Mouse (Mus musculus) hindbrain, embryonic 11.5 days (tissue): ENCODE results near the gene Pcsk5. TPM values are rescaled to one million over a fixed set of nuclear protein-coding genes. Genes with fewer than 3 reads are reported as not detected.

Experiments used
- ATAC-seq: fragments of 200-750 bp; cut with Nextera tagmentation; 2 replicates; pipeline ENCODE4 v1.8.0; 2017; ENCODE audit warnings: mild to moderate bottlenecking, moderate TSS enrichment, moderate library complexity; ENCODE audit not compliant: low FRiP score
- DNase-seq: peaks from one replicate; pipeline ENCODE4 v3.0.0-alpha.2; 2015; ENCODE audit warnings: low spot score
- H3K27ac ChIP-seq: fragments of 300-500 bp; sonication (generic); 2 replicates; pipeline ENCODE4 v1.5.1; 2014; ENCODE audit warnings: mild to moderate bottlenecking, low read depth, low read length
- H3K27me3 ChIP-seq: fragments of 300-500 bp; sonication (generic); 2 replicates; pipeline ENCODE4 v1.6.1; 2014; ENCODE audit warnings: mild to moderate bottlenecking, low read length, moderate library complexity, mixed read lengths; ENCODE audit not compliant: control insufficient read depth, insufficient read depth
- H3K36me3 ChIP-seq: fragments of 300-500 bp; sonication (generic); 2 replicates; pipeline ENCODE4 v1.6.1; 2014; ENCODE audit warnings: mild to moderate bottlenecking, low read length, moderate library complexity, mixed read lengths; ENCODE audit not compliant: control insufficient read depth, insufficient read depth
- H3K4me1 ChIP-seq: fragments of 300-500 bp; sonication (generic); replicated peaks from 2 replicates; pipeline ENCODE4 v1.6.1; 2014; ENCODE audit warnings: low read length, mixed read lengths; ENCODE audit not compliant: control insufficient read depth, insufficient read depth
- H3K4me2 ChIP-seq: fragments of 300-500 bp; sonication (generic); replicated peaks from 2 replicates; pipeline ENCODE4 v1.6.1; 2014; ENCODE audit warnings: mild to moderate bottlenecking, low read depth, low read length
- H3K4me3 ChIP-seq: fragments of 300-500 bp; sonication (generic); 2 replicates; pipeline ENCODE4 v1.5.1; 2014; ENCODE audit warnings: low read depth, low read length
- H3K9ac ChIP-seq: fragments of 300-500 bp; sonication (generic); 2 replicates; pipeline ENCODE4 v1.6.1; 2014; ENCODE audit warnings: low read depth, low read length
- H3K9me3 ChIP-seq: fragments of 300-500 bp; sonication (generic); 2 replicates; pipeline ENCODE4 v1.6.1; 2016; ENCODE audit warnings: low read length; ENCODE audit not compliant: control insufficient read depth
- WGBS: fragments of 180-500 bp; shearing (Covaris S2); extraction: QIAGEN DNeasy Blood & Tissue Kit; methylation state at CpG from one replicate; pipeline ENCODE4 v1.1.7; 2014; 5-methylcytosine and 5-hydroxymethylcytosine counted together
- polyA plus RNA-seq: library from polyadenylated mRNA; unstranded; fragments of >200 nt; fragmentation: Nextera tagmentation; extraction: Ambion mirVana; gene quantifications from 2 replicates; pipeline ENCODE4 v1.2.1, GENCODE M21; 2014

Pcsk5 gene
- polyA plus RNA-seq, 1 experiment from 2014 or later, result 5.3 TPM

- DNase-seq (no peak), ATAC-seq (no peak)
- H3K9ac ChIP-seq, result no peak overlapping the region
- no peak overlapping the region for H3K4me3 ChIP-seq
- H3K9me3 ChIP-seq, result no peaks in the 10 kb centered on the region
- no peaks in the 10 kb centered on the region for H3K4me1 ChIP-seq
- H3K27ac ChIP-seq, result no peak overlapping the region
- no peaks in the 10 kb centered on the region for H3K36me3 ChIP-seq
- H3K27me3 ChIP-seq, result no peaks in the 10 kb centered on the region
- 94% methylated on average over 7 of the region's 7 CpGs for WGBS
- no peak overlapping the region for H3K4me2 ChIP-seq
Observed at GRCm38 (mm10) chr19:17555159-17555558, 282.3 kb downstream of the Pcsk5 start.

GRCm38 (mm10) chr19:17554571-17554970 is 282.9 kb downstream of the Pcsk5 start:
- Histone ChIP-seq H3K27ac (no peak overlapping the region), H3K9me3 (no peaks in the 10 kb centered on the region), H3K27me3 (no peaks in the 10 kb centered on the region), H3K4me1 (no peaks in the 10 kb centered on the region), H3K4me2 (no peak overlapping the region), H3K9ac (no peak overlapping the region), H3K4me3 (no peak overlapping the region), H3K36me3 (no peaks in the 10 kb centered on the region)
- 94% methylated on average over 2 of the region's 2 CpGs for WGBS
- DNase-seq (no peak), ATAC-seq (no peak)

- H3K9ac ChIP-seq, result no peak overlapping the region
- no peaks in the 10 kb centered on the region for H3K36me3 ChIP-seq
- H3K4me2 ChIP-seq, result no peak overlapping the region
- H3K9me3 ChIP-seq, result no peaks in the 10 kb centered on the region
- ATAC-seq, result no peak
- no peak overlapping the region for H3K27ac ChIP-seq
- H3K27me3 ChIP-seq, result no peaks in the 10 kb centered on the region
- H3K4me3 ChIP-seq, result no peak overlapping the region
- H3K4me1 ChIP-seq, result no peaks in the 10 kb centered on the region
- DNase-seq, result no peak
Observed at GRCm38 (mm10) chr19:17553396-17554100, 283.9 kb downstream of the Pcsk5 start.

GRCm38 (mm10) chr19:17528746-17529532 is 308.5 kb downstream of the Pcsk5 start:
- Histone ChIP-seq H3K27ac (no peak overlapping the region), H3K9ac (no peak overlapping the region), H3K27me3 (no peaks in the 10 kb centered on the region), H3K4me3 (no peak overlapping the region), H3K9me3 (no peaks in the 10 kb centered on the region), H3K36me3 (no peaks in the 10 kb centered on the region), H3K4me1 (no peaks in the 10 kb centered on the region), H3K4me2 (no peak overlapping the region)
- ATAC-seq, result no peak
- 89% methylated on average over 4 of the region's 4 CpGs for WGBS
- no peak for DNase-seq

GRCm38 (mm10) chr19:17525558-17525957 is 311.9 kb downstream of the Pcsk5 start:
- Histone ChIP-seq H3K27me3 (no peaks in the 10 kb centered on the region), H3K4me2 (no peak overlapping the region), H3K36me3 (no peaks in the 10 kb centered on the region), H3K4me1 (no peaks in the 10 kb centered on the region), H3K4me3 (no peak overlapping the region), H3K27ac (no peak overlapping the region), H3K9ac (no peak overlapping the region), H3K9me3 (no peaks in the 10 kb centered on the region)
- ATAC-seq (no peak), DNase-seq (no peak)
- 83% methylated on average over 1 of the region's 1 CpGs for WGBS

- ATAC-seq (no peak), DNase-seq (no peak)
- Histone ChIP-seq H3K27me3 (no peaks in the 10 kb centered on the region), H3K9ac (no peak overlapping the region), H3K27ac (no peak overlapping the region), H3K4me2 (no peak overlapping the region), H3K36me3 (no peaks in the 10 kb centered on the region), H3K4me1 (no peaks in the 10 kb centered on the region), H3K4me3 (no peak overlapping the region), H3K9me3 (no peaks in the 10 kb centered on the region)
- WGBS, result 64% methylated on average over 3 of the region's 3 CpGs
Observed at GRCm38 (mm10) chr19:17514456-17514855, 323.0 kb downstream of the Pcsk5 start.

GRCm38 (mm10) chr19:17511283-17511682 is 326.1 kb downstream of the Pcsk5 start:
- ATAC-seq (no peak), DNase-seq (no peak)
- Histone ChIP-seq H3K9ac (no peak overlapping the region), H3K4me3 (no peak overlapping the region), H3K4me2 (no peak overlapping the region), H3K36me3 (no peaks in the 10 kb centered on the region), H3K27me3 (no peaks in the 10 kb centered on the region), H3K9me3 (no peaks in the 10 kb centered on the region), H3K4me1 (no peaks in the 10 kb centered on the region), H3K27ac (no peak overlapping the region)
- WGBS, result 90% methylated on average over 5 of the region's 5 CpGs

GRCm38 (mm10) chr19:17504212-17504611 is 333.2 kb downstream of the Pcsk5 start:
- Histone ChIP-seq H3K27ac (no peak overlapping the region), H3K4me2 (no peak overlapping the region)

More at GRCm38 (mm10) chr19:17504212-17504611, 333.2 kb downstream of the Pcsk5 start:
- Histone ChIP-seq H3K4me3 (no peak overlapping the region), H3K9me3 (no peaks in the 10 kb centered on the region), H3K9ac (no peak overlapping the region), H3K36me3 (no peaks in the 10 kb centered on the region), H3K27me3 (no peaks in the 10 kb centered on the region), H3K4me1 (no peaks in the 10 kb centered on the region)
- DNase-seq (no peak), ATAC-seq (no peak)
- 78% methylated on average over 6 of the region's 6 CpGs for WGBS
